Comparison of ENCODE assay signal across 28 mouse cellular contexts in the genomic region with DNA sequence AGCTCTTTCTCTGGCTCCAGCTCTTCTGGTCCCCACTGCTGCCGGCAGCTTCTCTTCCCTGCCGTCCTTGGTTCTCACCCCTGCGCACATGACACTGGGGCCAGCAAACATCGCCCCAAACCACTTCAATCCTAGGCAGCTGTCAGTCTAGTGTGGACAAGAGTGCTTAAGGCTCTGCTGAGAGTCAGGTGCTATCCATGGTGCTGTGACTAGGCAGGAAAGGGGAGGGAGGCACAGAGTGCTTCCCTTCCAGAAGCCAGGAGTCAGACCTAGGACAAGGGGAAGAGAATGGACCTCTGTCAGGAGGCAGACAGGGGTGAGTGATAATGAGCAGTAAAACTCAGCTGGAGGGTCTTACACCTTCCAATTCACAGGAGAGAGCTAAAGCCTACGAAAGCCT.
DNase-seq lines count a peak whose midpoint lies in the region; ATAC-seq and TF ChIP-seq lines count a peak whose summit lies in the region.
"Had no signal": no experiment of that assay in that cellular context is flagged by ENCODE, and none has a peak within 500 bp of the region (broad histone marks: within the 10 kb centered on the region; RNA-seq: fewer than 3 reads in every experiment).

No protein-coding gene starts in this region.

- intact Hi-C loops in heart, postnatal 36 days (cut with DNase I), result no loop called here

- 0 out of 2 replicates have a peak, but pooled peaks have one; percentile 25 for ATAC-seq in heart, embryonic 12.5 days (ENCODE audit: insufficient number of reproducible peaks, low FRiP score)
- 0 out of 2 replicates have a peak, but pooled peaks have one; percentile 35 for ATAC-seq in lung, embryonic 14.5 days (ENCODE audit: insufficient read depth)
- ATAC-seq in midbrain, embryonic 16.5 days, result no peak
- no peak for ATAC-seq in midbrain, postnatal 0 days (ENCODE audit: low FRiP score)
- ATAC-seq: intestine, embryonic 16.5 days; midbrain, embryonic 13.5 days; Patski had no signal

- H3K4me2 ChIP-seq in heart, embryonic 12.5 days, result no peak overlapping the region
- no peak overlapping the region for H3K4me2 ChIP-seq in lung, embryonic 14.5 days
- H3K4me2 ChIP-seq in midbrain, embryonic 16.5 days (ENCODE audit: low read length), result no peak overlapping the region
- no peak overlapping the region for H3K4me2 ChIP-seq in midbrain, postnatal 0 days (ENCODE audit: low read depth, low read length, poor library complexity, severe bottlenecking)
- H3K4me2 ChIP-seq: embryonic facial prominence, embryonic 13.5 days; limb, embryonic 13.5 days; liver, embryonic 11.5 days; midbrain, embryonic 13.5 days had no signal

- TF ChIP-seq POLR2A in cerebellum, adult 2 months (IDR thresholded peaks at IDR 0.05; ENCODE audit: borderline replicate concordance, insufficient read depth, low read length), result no peak

- no peak for DNase-seq in cerebellum, adult 2 months
- no peak for DNase-seq in cerebellum, postnatal 10 days
- no peak for DNase-seq in heart, postnatal 36 days
- DNase-seq in lung, embryonic 14.5 days, result peak; percentile 15
- no peak for DNase-seq in lung, postnatal 36 days
- no peak for DNase-seq in midbrain, postnatal 0 days (ENCODE audit: low spot score)
- DNase-seq: adrenal gland, postnatal 10 days; cerebellum, adult 9-10 months; embryo, embryonic 11 days; forebrain, postnatal 0 days; heart, adult 2 months; kidney, adult 8-10 months; kidney, postnatal 4 days; lung, postnatal 14 days; right cerebral cortex, postnatal 25 days; spleen, adult 18-20 months; thymus, postnatal 14 days had no signal

- WGBS in cerebellum, adult 2 months, result 66% methylated on average over 5 of the region's 5 CpGs
- 46% methylated on average over 5 of the region's 5 CpGs for WGBS in heart, embryonic 12.5 days
- 55% methylated on average over 5 of the region's 5 CpGs for WGBS in lung, embryonic 14.5 days
- WGBS in midbrain, embryonic 16.5 days, result 80% methylated on average over 5 of the region's 5 CpGs
- WGBS in midbrain, postnatal 0 days, result 75% methylated on average over 5 of the region's 5 CpGs

- no peaks in the 10 kb centered on the region; the same call in 1 of the 2 replicates for H3K9me3 ChIP-seq in heart, embryonic 12.5 days (replicated peaks)
- H3K9me3 ChIP-seq in lung, embryonic 14.5 days (ENCODE audit: low read depth, low read length), result no peaks in the 10 kb centered on the region
- H3K9me3 ChIP-seq in midbrain, embryonic 16.5 days (replicated peaks; ENCODE audit: control insufficient read depth, low read length, poor library complexity, severe bottlenecking), result no peaks in the 10 kb centered on the region
- H3K9me3 ChIP-seq in midbrain, postnatal 0 days (ENCODE audit: low read length), result no peaks in the 10 kb centered on the region
- H3K9me3 ChIP-seq: embryonic facial prominence, embryonic 13.5 days; G1E; limb, embryonic 13.5 days; midbrain, embryonic 13.5 days had no signal

- no peak overlapping the region for H3K9ac ChIP-seq in heart, embryonic 12.5 days
- H3K9ac ChIP-seq in lung, embryonic 14.5 days, result no peak overlapping the region
- no peak overlapping the region for H3K9ac ChIP-seq in midbrain, embryonic 16.5 days (ENCODE audit: low read depth, low read length)
- no peak overlapping the region for H3K9ac ChIP-seq in midbrain, postnatal 0 days (replicated peaks; ENCODE audit: low read length, poor library complexity, severe bottlenecking)
- H3K9ac ChIP-seq: embryonic facial prominence, embryonic 13.5 days; forebrain, postnatal 0 days; limb, embryonic 13.5 days; midbrain, embryonic 13.5 days had no signal

- no peaks in the 10 kb centered on the region for H3K36me3 ChIP-seq in heart, embryonic 12.5 days
- no peaks in the 10 kb centered on the region for H3K36me3 ChIP-seq in lung, embryonic 14.5 days (ENCODE audit: insufficient read depth)
- no peaks in the 10 kb centered on the region for H3K36me3 ChIP-seq in midbrain, embryonic 16.5 days (ENCODE audit: control insufficient read depth, insufficient read depth, low read length)
- H3K36me3 ChIP-seq in midbrain, postnatal 0 days (ENCODE audit: insufficient read depth, low read length), result no peaks in the 10 kb centered on the region
- H3K36me3 ChIP-seq: embryonic facial prominence, embryonic 13.5 days; limb, embryonic 13.5 days had no signal

- H3K4me3 ChIP-seq in cerebellum, adult 2 months (replicated peaks; ENCODE audit: insufficient read depth, low read depth, low read length), result no peak overlapping the region
- H3K4me3 ChIP-seq in heart, embryonic 12.5 days, result no peak overlapping the region
- no peak overlapping the region for H3K4me3 ChIP-seq in lung, embryonic 14.5 days (ENCODE audit: low read depth, low read length)
- no peak overlapping the region for H3K4me3 ChIP-seq in midbrain, embryonic 16.5 days (ENCODE audit: low read depth, low read length)
- H3K4me3 ChIP-seq in midbrain, postnatal 0 days (ENCODE audit: low read depth, low read length), result no peak overlapping the region
- H3K4me3 ChIP-seq: embryonic facial prominence, embryonic 13.5 days; erythroblast, embryonic 14.5 days; heart, adult 2 months; limb, embryonic 13.5 days; midbrain, embryonic 13.5 days had no signal

- peaks cover 44% of the 10 kb centered on the region for H3K4me1 ChIP-seq in cerebellum, adult 2 months (ENCODE audit: control insufficient read depth, insufficient read depth, low read length)
- H3K4me1 ChIP-seq in heart, embryonic 12.5 days (replicated peaks), result no peaks in the 10 kb centered on the region
- H3K4me1 ChIP-seq in lung, embryonic 14.5 days (ENCODE audit: insufficient read depth), result peaks cover 8% of the 10 kb centered on the region
- H3K4me1 ChIP-seq in midbrain, embryonic 16.5 days (ENCODE audit: control insufficient read depth, insufficient read depth, low read length), result peaks cover 19% of the 10 kb centered on the region
- H3K4me1 ChIP-seq in midbrain, postnatal 0 days (ENCODE audit: insufficient read depth, low read length), result peaks cover 3% of the 10 kb centered on the region
- H3K4me1 ChIP-seq: limb, embryonic 13.5 days had no signal

- TF ChIP-seq CTCF in cerebellum, adult 2 months (IDR thresholded peaks at IDR 0.05; ENCODE audit: borderline replicate concordance, insufficient read depth, low read depth, low read length), result no peak
- TF ChIP-seq CTCF in lung, embryonic 14.5 days (IDR thresholded peaks at IDR 0.05; ENCODE audit: low read depth), result no peak
- TF ChIP-seq CTCF in midbrain, postnatal 0 days (IDR thresholded peaks at IDR 0.05), result no peak

- H3K27me3 ChIP-seq in cerebellum, adult 2 months (ENCODE audit: control insufficient read depth, insufficient read depth, low read length), result no peaks in the 10 kb centered on the region
- no peaks in the 10 kb centered on the region for H3K27me3 ChIP-seq in heart, embryonic 12.5 days (replicated peaks)
- no peaks in the 10 kb centered on the region for H3K27me3 ChIP-seq in lung, embryonic 14.5 days (ENCODE audit: insufficient read depth, low read length)
- H3K27me3 ChIP-seq in midbrain, embryonic 16.5 days (ENCODE audit: control insufficient read depth, insufficient read depth, low read depth, low read length), result no peaks in the 10 kb centered on the region
- H3K27me3 ChIP-seq in midbrain, postnatal 0 days (ENCODE audit: insufficient read depth, low read length), result no peaks in the 10 kb centered on the region
- H3K27me3 ChIP-seq: embryonic facial prominence, embryonic 13.5 days; limb, embryonic 13.5 days; Patski had no signal

- peak overlapping the region; percentile 32; the same call in 1 of the 2 replicates for H3K27ac ChIP-seq in cerebellum, adult 2 months (ENCODE audit: insufficient read depth, low read length)
- H3K27ac ChIP-seq in heart, embryonic 12.5 days (ENCODE audit: poor library complexity, severe bottlenecking), result no peak overlapping the region
- H3K27ac ChIP-seq in lung, embryonic 14.5 days (ENCODE audit: low read depth), result no peak overlapping the region
- peak overlapping the region; percentile 53 for H3K27ac ChIP-seq in midbrain, embryonic 16.5 days (ENCODE audit: low read length)
- H3K27ac ChIP-seq in midbrain, postnatal 0 days (ENCODE audit: low read depth, low read length), result no peak overlapping the region; the same call in 1 of the 2 replicates
- H3K27ac ChIP-seq: embryonic facial prominence, embryonic 13.5 days; heart, adult 2 months; kidney, postnatal 0 days; limb, embryonic 13.5 days; midbrain, embryonic 13.5 days had no signal

Comparison
In these comparisons a context has a peak if more than half of its experiments do, and no peak if none do; other contexts are left out.
1. H3K27ac ChIP-seq: peak in cerebellum, adult 2 months (single experiment) and midbrain, embryonic 16.5 days (single experiment); none in heart, embryonic 12.5 days (single experiment), lung, embryonic 14.5 days (single experiment) and midbrain, postnatal 0 days (single experiment).
2. ATAC-seq: peak in heart, embryonic 12.5 days (single experiment) and lung, embryonic 14.5 days (single experiment); none in midbrain, embryonic 16.5 days (single experiment) and midbrain, postnatal 0 days (single experiment).